Mouse (Mus musculus) liver, adult 2 months (tissue): ENCODE measurements around the gene Cenpp.

ENCODE experiments used
- CTCF ChIP-seq: fragments of 200-500 bp; IDR thresholded peaks from 2 replicates; pipeline ENCODE4 v1.5.1; 2011; ENCODE audit warnings: low read depth, low read length, control low read depth
- POLR2A ChIP-seq: fragments of 200-500 bp; IDR thresholded peaks from 2 replicates; pipeline ENCODE4 v1.6.1; 2011; ENCODE audit warnings: low read length, control low read depth; ENCODE audit not compliant: insufficient read depth; ENCODE audit errors: extremely low read depth

DNA sequence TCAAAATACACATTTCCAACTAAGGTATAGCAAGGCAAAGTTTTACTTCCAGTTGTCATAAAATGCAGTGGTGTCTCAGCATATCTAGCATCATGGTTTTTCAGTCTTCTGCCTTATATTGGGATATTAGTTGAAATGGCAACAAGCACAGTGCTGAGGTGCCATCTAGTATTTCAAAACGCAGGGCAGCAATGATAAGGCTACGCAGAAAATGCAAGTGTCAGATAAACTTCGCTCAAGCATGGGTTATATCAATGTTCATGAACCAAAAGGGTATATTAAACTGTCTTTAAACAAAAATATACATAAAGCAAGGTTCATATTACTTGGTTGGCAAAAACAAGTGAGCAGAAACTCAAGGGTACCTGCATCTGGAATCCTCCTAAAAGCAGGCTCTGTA lies 35.6 kb downstream of the Cenpp start:
- TF ChIP-seq POLR2A: no peak
- TF ChIP-seq CTCF: no peak
